Mouse (Mus musculus) adrenal gland, postnatal 14 days (tissue): ENCODE results near the gene Arglu1. TPM values are rescaled to one million over a fixed set of nuclear protein-coding genes. Genes with fewer than 3 reads are reported as not detected.

Source experiments
- DNase-seq: peaks from one replicate; pipeline ENCODE4 v3.0.0; 2021; ENCODE audit warnings: mixed read lengths
- total RNA-seq: library from RNA; stranded (reverse); gene quantifications from 2 replicates; pipeline ENCODE4 v1.2.3, GENCODE M21; 2021

The Arglu1 gene
- total RNA-seq, 1 experiment from 2014 or later: 76.4 TPM

- peak; percentile 89 for DNase-seq
These were observed 31.7 kb downstream of the Arglu1 start for GRCm38 (mm10) chr8:8658426-8659224.

- DNase-seq: no peak
These were observed 32.5 kb downstream of the Arglu1 start for GRCm38 (mm10) chr8:8657692-8658355.

- no peak for DNase-seq
These were observed 33.5 kb downstream of the Arglu1 start for GRCm38 (mm10) chr8:8656578-8657441.

- DNase-seq: no peak
These were observed 34.7 kb downstream of the Arglu1 start for GRCm38 (mm10) chr8:8655346-8656340.

- no peak for DNase-seq
These were observed 36.3 kb downstream of the Arglu1 start for GRCm38 (mm10) chr8:8653906-8654489.

GRCm38 (mm10) chr8:8653343-8653742, 37.0 kb downstream of the Arglu1 start:
- DNase-seq: no peak

GRCm38 (mm10) chr8:8652388-8652787, 37.9 kb downstream of the Arglu1 start:
- DNase-seq: no peak

GRCm38 (mm10) chr8:8649944-8650343, 40.4 kb downstream of the Arglu1 start:
- DNase-seq: peak; percentile 25

GRCm38 (mm10) chr8:8649536-8649935, 40.8 kb downstream of the Arglu1 start:
- DNase-seq: no peak

- DNase-seq: no peak
These were observed 41.6 kb downstream of the Arglu1 start for GRCm38 (mm10) chr8:8648686-8649085.

- no peak for DNase-seq
These were observed 42.5 kb downstream of the Arglu1 start for GRCm38 (mm10) chr8:8647824-8648223.

- no peak for DNase-seq
These were observed 43.0 kb downstream of the Arglu1 start for GRCm38 (mm10) chr8:8647319-8647718.

GRCm38 (mm10) chr8:8644160-8644915, 46.0 kb downstream of the Arglu1 start:
- DNase-seq: no peak

- no peak for DNase-seq
These were observed 50.1 kb downstream of the Arglu1 start for GRCm38 (mm10) chr8:8640264-8640588.

- DNase-seq: no peak
These were observed 50.6 kb downstream of the Arglu1 start for GRCm38 (mm10) chr8:8639569-8640263.

- DNase-seq: no peak
These were observed 58.9 kb downstream of the Arglu1 start for GRCm38 (mm10) chr8:8631394-8631793.

GRCm38 (mm10) chr8:8624017-8624416, 66.3 kb downstream of the Arglu1 start:
- no peak for DNase-seq

GRCm38 (mm10) chr8:8623486-8623885, 66.8 kb downstream of the Arglu1 start:
- peak; percentile 28 for DNase-seq

- no peak for DNase-seq
These were observed 67.8 kb downstream of the Arglu1 start for GRCm38 (mm10) chr8:8622476-8622875.

- no peak for DNase-seq
These were observed 68.3 kb downstream of the Arglu1 start for GRCm38 (mm10) chr8:8622031-8622430.
